Mouse (Mus musculus) E14TG2a.4 (cell line): ENCODE results near the gene Smim22.

ENCODE experiments used
- H3K27me3 ChIP-seq: 2 replicates; pipeline ENCODE4 v1.6.1; 2014; ENCODE audit warnings: low read length, control low read depth; ENCODE audit not compliant: insufficient read depth
- H3K36me3 ChIP-seq: 2 replicates; pipeline ENCODE4 v1.6.1; 2014; ENCODE audit warnings: low read length, control low read depth; ENCODE audit not compliant: insufficient read depth
- H3K4me1 ChIP-seq: replicated peaks from 2 replicates; pipeline ENCODE4 v1.6.1; 2014; ENCODE audit warnings: low read depth, low read length, control low read depth
- H3K4me3 ChIP-seq: replicated peaks from 2 replicates; pipeline ENCODE4 v1.5.1; 2014; ENCODE audit warnings: mild to moderate bottlenecking, low read length
- H3K9me3 ChIP-seq: 2 replicates; pipeline ENCODE4 v1.6.1; 2014; ENCODE audit warnings: low read length, control low read depth
- CTCF ChIP-seq: conservative IDR thresholded peaks from 2 replicates; pipeline ENCODE4 v1.5.1; 2014; ENCODE audit warnings: low read length
- NANOG ChIP-seq: IDR thresholded peaks from 2 replicates; pipeline ENCODE4 v1.6.1; 2014; ENCODE audit warnings: borderline replicate concordance, low read length, mixed read lengths
- POU5F1 ChIP-seq: IDR thresholded peaks from 2 replicates; pipeline ENCODE4 v1.6.1; 2014; ENCODE audit warnings: low read length, borderline replicate concordance

The Smim22 gene

GRCm38 (mm10) chr16:4969055-4969843, 37.8 kb upstream of the Smim22 start:
- TF ChIP-seq CTCF (no peak), POU5F1 (no peak), NANOG (no peak)
- Histone ChIP-seq H3K36me3 (peaks cover 18% of the 10 kb centered on the region), H3K4me1 (peaks cover 29% of the 10 kb centered on the region), H3K9me3 (no peaks in the 10 kb centered on the region), H3K27me3 (no peaks in the 10 kb centered on the region), H3K4me3 (no peak overlapping the region)

- Histone ChIP-seq H3K4me3 (0 out of 2 replicates have a peak overlapping the region, but pooled peaks have one; percentile 17), H3K9me3 (no peaks in the 10 kb centered on the region), H3K36me3 (peaks cover 10% of the 10 kb centered on the region), H3K27me3 (no peaks in the 10 kb centered on the region), H3K4me1 (peaks cover 26% of the 10 kb centered on the region)
- no peak for TF ChIP-seq CTCF
- no peak for TF ChIP-seq POU5F1
- TF ChIP-seq NANOG = no peak
These were observed 35.5 kb upstream of the Smim22 start for GRCm38 (mm10) chr16:4971626-4972025.

GRCm38 (mm10) chr16:4974521-4974920, 32.6 kb upstream of the Smim22 start:
- no peaks in the 10 kb centered on the region for H3K9me3 ChIP-seq
- peaks cover 32% of the 10 kb centered on the region for H3K4me1 ChIP-seq
- no peaks in the 10 kb centered on the region for H3K27me3 ChIP-seq
- no peak for TF ChIP-seq CTCF
- no peak for TF ChIP-seq POU5F1
- TF ChIP-seq NANOG = no peak
- H3K4me3 ChIP-seq = no peak overlapping the region
- H3K36me3 ChIP-seq = no peaks in the 10 kb centered on the region

GRCm38 (mm10) chr16:4976180-4976579, 30.9 kb upstream of the Smim22 start:
- no peak for TF ChIP-seq POU5F1
- TF ChIP-seq NANOG = no peak
- no peak for TF ChIP-seq CTCF
- Histone ChIP-seq H3K36me3 (no peaks in the 10 kb centered on the region), H3K4me3 (no peak overlapping the region), H3K27me3 (no peaks in the 10 kb centered on the region), H3K4me1 (peaks cover 24% of the 10 kb centered on the region), H3K9me3 (no peaks in the 10 kb centered on the region)

GRCm38 (mm10) chr16:4978275-4979051, 28.6 kb upstream of the Smim22 start:
- TF ChIP-seq POU5F1 (no peak), CTCF (no peak), NANOG (no peak)

GRCm38 (mm10) chr16:4979755-4980380, 27.2 kb upstream of the Smim22 start:
- H3K36me3 ChIP-seq = no peaks in the 10 kb centered on the region
- H3K4me1 ChIP-seq = peaks cover 21% of the 10 kb centered on the region
- TF ChIP-seq CTCF (peak; percentile 56), POU5F1 (no peak)
- H3K9me3 ChIP-seq = no peaks in the 10 kb centered on the region
- no peak overlapping the region for H3K4me3 ChIP-seq
- H3K27me3 ChIP-seq = no peaks in the 10 kb centered on the region

More at GRCm38 (mm10) chr16:4978275-4979051, 28.6 kb upstream of the Smim22 start:
- Histone ChIP-seq H3K27me3 (no peaks in the 10 kb centered on the region), H3K9me3 (no peaks in the 10 kb centered on the region), H3K36me3 (no peaks in the 10 kb centered on the region), H3K4me1 (peaks cover 17% of the 10 kb centered on the region), H3K4me3 (no peak overlapping the region)

- Histone ChIP-seq H3K4me1 (peaks cover 8% of the 10 kb centered on the region), H3K36me3 (no peaks in the 10 kb centered on the region), H3K27me3 (no peaks in the 10 kb centered on the region), H3K4me3 (no peak overlapping the region), H3K9me3 (no peaks in the 10 kb centered on the region)
- TF ChIP-seq NANOG (no peak), CTCF (no peak), POU5F1 (no peak)
These were observed 22.4 kb upstream of the Smim22 start for GRCm38 (mm10) chr16:4984717-4985116.

- H3K4me1 ChIP-seq = peaks cover 5% of the 10 kb centered on the region; the same call in 1 of the 2 replicates
- H3K27me3 ChIP-seq = no peaks in the 10 kb centered on the region
- H3K36me3 ChIP-seq = no peaks in the 10 kb centered on the region
- no peaks in the 10 kb centered on the region for H3K9me3 ChIP-seq
- TF ChIP-seq NANOG = no peak
- no peak for TF ChIP-seq POU5F1
- no peak for TF ChIP-seq CTCF
- H3K4me3 ChIP-seq = no peak overlapping the region
These were observed 13.8 kb upstream of the Smim22 start for GRCm38 (mm10) chr16:4993276-4993675.
